Mouse (Mus musculus) kidney, adult 9 months (tissue): Measurements from ENCODE around the gene Cspg4.
"Not testable (repeated sequence)": the region's sequence is repeated elsewhere in the genome, so short reads cannot be mapped to it uniquely, and the experiment has no call there.

ENCODE experiments used
- DNase-seq: peaks from one replicate; pipeline ENCODE4 v3.0.0; 2022

Cspg4 gene

GRCm38 (mm10) chr9:56893313-56893712 is 28.5 kb downstream of the Cspg4 start:
- DNase-seq = no peak

- no peak for DNase-seq
Observed at GRCm38 (mm10) chr9:56894006-56894405, 29.2 kb downstream of the Cspg4 start.

GRCm38 (mm10) chr9:56896779-56897178 is 31.9 kb downstream of the Cspg4 start:
- no peak for DNase-seq

GRCm38 (mm10) chr9:56899409-56899808 is 34.6 kb downstream of the Cspg4 start:
- DNase-seq = no peak

GRCm38 (mm10) chr9:56900060-56900459 is 35.2 kb downstream of the Cspg4 start:
- DNase-seq = no peak

GRCm38 (mm10) chr9:56900571-56900970 is 35.7 kb downstream of the Cspg4 start:
- DNase-seq = peak; percentile 43

GRCm38 (mm10) chr9:56901187-56901586 is 36.4 kb downstream of the Cspg4 start:
- no peak for DNase-seq

- DNase-seq = no peak
Observed at GRCm38 (mm10) chr9:56903662-56904061, 38.8 kb downstream of the Cspg4 start.

GRCm38 (mm10) chr9:56907549-56907948 is 42.7 kb downstream of the Cspg4 start:
- DNase-seq = no peak

GRCm38 (mm10) chr9:56909991-56910390 is 45.2 kb downstream of the Cspg4 start:
- DNase-seq = not testable (repeated sequence)

GRCm38 (mm10) chr9:56911017-56911416 is 46.2 kb downstream of the Cspg4 start:
- no peak for DNase-seq

GRCm38 (mm10) chr9:56913991-56914390 is 49.2 kb downstream of the Cspg4 start:
- no peak for DNase-seq

GRCm38 (mm10) chr9:56915116-56915515 is 50.3 kb downstream of the Cspg4 start:
- DNase-seq = no peak

GRCm38 (mm10) chr9:56915695-56916410 is 51.0 kb downstream of the Cspg4 start:
- DNase-seq = no peak

GRCm38 (mm10) chr9:56917131-56917530 is 52.3 kb downstream of the Cspg4 start:
- no peak for DNase-seq

GRCm38 (mm10) chr9:56918466-56918865 is 53.6 kb downstream of the Cspg4 start:
- no peak for DNase-seq

- DNase-seq = no peak
Observed at GRCm38 (mm10) chr9:56922746-56923145, 57.9 kb downstream of the Cspg4 start.

GRCm38 (mm10) chr9:56923841-56924650 is 59.2 kb downstream of the Cspg4 start:
- DNase-seq = no peak

- DNase-seq = peak; percentile 91
Observed at GRCm38 (mm10) chr9:56924651-56925027, 59.8 kb downstream of the Cspg4 start.

GRCm38 (mm10) chr9:56925291-56926024 is 60.6 kb downstream of the Cspg4 start:
- no peak for DNase-seq

GRCm38 (mm10) chr9:56926025-56926360 is 61.2 kb downstream of the Cspg4 start:
- DNase-seq = no peak

- DNase-seq = no peak
Observed at GRCm38 (mm10) chr9:56926387-56926786, 61.6 kb downstream of the Cspg4 start.

GRCm38 (mm10) chr9:56927191-56928012 is 62.6 kb downstream of the Cspg4 start:
- peak; percentile 56 for DNase-seq
